In genomic region chr8:11774195-11775076, GRCm38 (mm10) we compare ENCODE assay signal across 9 mouse cellular contexts. TPM values are rescaled to one million over a fixed set of nuclear protein-coding genes. Genes with fewer than 3 reads are reported as not detected.
A peak's percentile ranks its signal among the peaks of the same experiment; 100 is the strongest.
DNase-seq lines count a peak whose midpoint lies in the region; ATAC-seq and TF ChIP-seq lines count a peak whose summit lies in the region.
"Had no signal": no experiment of that assay in that cellular context is flagged by ENCODE, and none has a peak within 500 bp of the region (broad histone marks: within the 10 kb centered on the region; RNA-seq: fewer than 3 reads in every experiment).

No protein-coding gene starts in this region.

- H3K27ac ChIP-seq in kidney, adult 2 months (ENCODE audit: insufficient read depth, low read depth, low read length), result no peak overlapping the region
- H3K27ac ChIP-seq in lung, embryonic 15.5 days, result peak overlapping the region; percentile 78

- H3K27me3 ChIP-seq in kidney, adult 2 months (replicated peaks; ENCODE audit: control insufficient read depth, insufficient read depth, low read length), result no peaks in the 10 kb centered on the region
- no peaks in the 10 kb centered on the region for H3K27me3 ChIP-seq in lung, embryonic 15.5 days

- DNase-seq in ovary, postnatal 14 days (ENCODE audit: low spot score), result peak; percentile 21
- DNase-seq in ovary, postnatal 36 days (ENCODE audit: low spot score), result no peak
- DNase-seq in kidney, adult 2 months, result peak; percentile 55
- DNase-seq in yolk sac, embryonic 10.5 days (ENCODE audit: low spot score), result peak; percentile 23
- no peak for DNase-seq in natural killer cell, adult 2 months (ENCODE audit: low spot score in 2 of 2)
- no peak for DNase-seq in thymus, postnatal 25 days
- no peak for DNase-seq in spleen, postnatal 36 days (ENCODE audit: low spot score in 2 of 2)

- no peak overlapping the region for H3K9ac ChIP-seq in lung, embryonic 15.5 days

- TF ChIP-seq POLR2A in kidney, adult 2 months (IDR thresholded peaks at IDR 0.05; ENCODE audit: low read depth, low read length), result no peak

- no peak overlapping the region for H3K4me3 ChIP-seq in kidney, adult 2 months (ENCODE audit: insufficient read depth, low read depth, low read length)
- H3K4me3 ChIP-seq in lung, embryonic 15.5 days, result no peak overlapping the region

- WGBS in kidney, adult 2 months, result 63% methylated on average over 17 of the region's 17 CpGs
- 51% methylated on average over 17 of the region's 17 CpGs for WGBS in lung, embryonic 15.5 days

- H3K4me2 ChIP-seq in lung, embryonic 15.5 days, result 0 out of 2 replicates have a peak overlapping the region, but pooled peaks have one; percentile 10

- H3K4me1 ChIP-seq in kidney, adult 2 months (ENCODE audit: control insufficient read depth, insufficient read depth, low read length), result peaks cover 38% of the 10 kb centered on the region
- H3K4me1 ChIP-seq in lung, embryonic 15.5 days, result peaks cover 40% of the 10 kb centered on the region

- ATAC-seq in lung, embryonic 15.5 days (ENCODE audit: borderline replicate concordance, extremely low read depth, low FRiP score, low TSS enrichment), result peak; percentile 74; the same call in 1 of the 2 replicates
- ATAC-seq: forebrain, embryonic 14.5 days had no signal

- no peaks in the 10 kb centered on the region for H3K36me3 ChIP-seq in kidney, adult 2 months (ENCODE audit: control insufficient read depth, insufficient read depth, low read length)
- H3K36me3 ChIP-seq in lung, embryonic 15.5 days, result no peaks in the 10 kb centered on the region

- TF ChIP-seq CTCF in kidney, adult 2 months (conservative IDR thresholded peaks at IDR 0.05; ENCODE audit: insufficient read depth, insufficient read length, low read depth, low read length), result no peak

- no peaks in the 10 kb centered on the region for H3K9me3 ChIP-seq in lung, embryonic 15.5 days

RNA-seq across cellular contexts. Expression of gene Arhgef7, which starts 46.9 kb away (rescaled TPM):
- 49.3 and 49.6 TPM in 2 replicates for polyA plus RNA-seq in kidney, adult 2 months (2012; rRNA removed)
- polyA plus RNA-seq in lung, embryonic 15.5 days (2015; fragmentation: Nextera tagmentation; extraction: Ambion mirVana), result 35.1 and 39.0 TPM in 2 replicates

Comparison
In these comparisons a context has a peak if more than half of its experiments do, and no peak if none do; other contexts are left out.
1. DNase-seq: peak in ovary, postnatal 14 days (single experiment), kidney, adult 2 months (single experiment) and yolk sac, embryonic 10.5 days (single experiment); none in ovary, postnatal 36 days (single experiment), natural killer cell, adult 2 months (0 of 2), thymus, postnatal 25 days (single experiment) and spleen, postnatal 36 days (0 of 2).